21 mouse cellular contexts compared by ENCODE assay signal in genomic region chr11:83604698-83605097, GRCm38 (mm10). TPM values are rescaled to one million over a fixed set of nuclear protein-coding genes. Genes with fewer than 3 reads are reported as not detected.
"Had no signal": no experiment of that assay in that cellular context is flagged by ENCODE, and none has a peak within 500 bp of the region (broad histone marks: within the 10 kb centered on the region; RNA-seq: fewer than 3 reads in every experiment).

No protein-coding gene starts in this region.

- DNase-seq: kidney, adult 2 months; kidney, postnatal 14 days; layer of hippocampus, postnatal 36 days; liver, embryonic 13.5 days; lung, adult 18-20 months; right cerebral cortex, adult 18-20 months; right cerebral cortex, postnatal 25 days; thymus, adult 18-20 months; thymus, postnatal 14 days had no signal

- H3K4me2 ChIP-seq: kidney, embryonic 15.5 days; limb, embryonic 15.5 days; liver, embryonic 13.5 days; midbrain, embryonic 12.5 days had no signal

- H3K4me1 ChIP-seq: kidney, embryonic 15.5 days; limb, embryonic 15.5 days; liver, embryonic 13.5 days; midbrain, embryonic 12.5 days had no signal

- H3K4me3 ChIP-seq: kidney, embryonic 15.5 days; limb, embryonic 15.5 days; liver, embryonic 13.5 days; megakaryocyte, embryonic 14.5 days; midbrain, embryonic 12.5 days had no signal

- H3K9me3 ChIP-seq: kidney, embryonic 15.5 days; limb, embryonic 15.5 days; liver, embryonic 13.5 days; megakaryocyte, embryonic 14.5 days; midbrain, embryonic 12.5 days had no signal

- H3K9ac ChIP-seq: kidney, embryonic 15.5 days; limb, embryonic 15.5 days; liver, embryonic 13.5 days; midbrain, embryonic 12.5 days had no signal

- H3K36me3 ChIP-seq: kidney, embryonic 15.5 days; limb, embryonic 15.5 days; liver, embryonic 13.5 days; midbrain, embryonic 12.5 days had no signal

- H3K27me3 ChIP-seq: kidney, embryonic 15.5 days; limb, embryonic 15.5 days; liver, embryonic 13.5 days; midbrain, embryonic 12.5 days had no signal

- ATAC-seq: midbrain, embryonic 16.5 days had no signal

- H3K27ac ChIP-seq: kidney, embryonic 15.5 days; limb, embryonic 15.5 days; liver, embryonic 13.5 days; midbrain, embryonic 12.5 days had no signal

RNA-seq across cellular contexts. Expression of gene Rpl9-ps1, which starts 40.7 kb away (rescaled TPM):
- total RNA-seq: layer of hippocampus, adult 8-10 months; layer of hippocampus, postnatal 36 days; left cerebral cortex, adult 8-10 months; left cerebral cortex, postnatal 25 days had no signal
- polyA plus RNA-seq: kidney, adult 2 months; kidney, embryonic 15.5 days; large intestine, adult 2 months; limb, embryonic 11.5 days; limb, embryonic 15.5 days; liver, embryonic 13.5 days; lung, embryonic 16.5 days; midbrain, embryonic 12.5 days; midbrain, embryonic 16.5 days; neural tube, embryonic 14.5 days had no signal

RNA-seq across cellular contexts. Expression of gene Ccl3, which starts 44.5 kb away (rescaled TPM):
- total RNA-seq: layer of hippocampus, postnatal 36 days; left cerebral cortex, postnatal 25 days had no signal

RNA-seq across cellular contexts. Expression of gene Ccl4, which starts 57.7 kb away (rescaled TPM):
- total RNA-seq: layer of hippocampus, postnatal 36 days; left cerebral cortex, postnatal 25 days had no signal
- polyA plus RNA-seq: lung, embryonic 16.5 days had no signal
